Mouse (Mus musculus) layer of hippocampus, adult 8-10 months (tissue): Measurements from ENCODE around the gene Msi2. TPM values are rescaled to one million over a fixed set of nuclear protein-coding genes. Genes with fewer than 3 reads are reported as not detected.

ENCODE experiments used
- DNase-seq, 2 experiments: peaks; one replicate each; pipeline ENCODE4 v3.0.0; 2022; ENCODE audit warnings: low spot score in 2 of 2
- total RNA-seq, 4 experiments: library from RNA; stranded (reverse); gene quantifications; 2 replicates each; pipeline ENCODE4 v1.2.4; 2022

Msi2 gene
- total RNA-seq, 4 experiments from 2014 or later = 102 to 121 (median 109) TPM

- no peak for DNase-seq
These were observed 103.6 kb downstream of the Msi2 start for GRCm38 (mm10) chr11:88614527-88615305.

GRCm38 (mm10) chr11:88613771-88614526, 104.4 kb downstream of the Msi2 start:
- no peak for DNase-seq

GRCm38 (mm10) chr11:88613008-88613407, 105.3 kb downstream of the Msi2 start:
- DNase-seq = no peak

GRCm38 (mm10) chr11:88612141-88612540, 106.2 kb downstream of the Msi2 start:
- DNase-seq = no peak

- DNase-seq = no peak
These were observed 107.5 kb downstream of the Msi2 start for GRCm38 (mm10) chr11:88610809-88611208.

GRCm38 (mm10) chr11:88610112-88610511, 108.2 kb downstream of the Msi2 start:
- no peak for DNase-seq

- DNase-seq = no peak
These were observed 109.7 kb downstream of the Msi2 start for GRCm38 (mm10) chr11:88608584-88608983.

GRCm38 (mm10) chr11:88607725-88608383, 110.5 kb downstream of the Msi2 start:
- peak; percentile 38 to 58 for DNase-seq

GRCm38 (mm10) chr11:88605771-88606170, 112.5 kb downstream of the Msi2 start:
- DNase-seq = no peak

- no peak for DNase-seq
These were observed 113.2 kb downstream of the Msi2 start for GRCm38 (mm10) chr11:88605098-88605525.

GRCm38 (mm10) chr11:88604635-88605034, 113.7 kb downstream of the Msi2 start:
- DNase-seq = no peak

GRCm38 (mm10) chr11:88603366-88603765, 114.9 kb downstream of the Msi2 start:
- no peak for DNase-seq

GRCm38 (mm10) chr11:88602471-88603120, 115.7 kb downstream of the Msi2 start:
- no peak for DNase-seq

- DNase-seq = no peak
These were observed 118.1 kb downstream of the Msi2 start for GRCm38 (mm10) chr11:88600194-88600593.

- DNase-seq = peak; percentile 47 to 53
These were observed 118.8 kb downstream of the Msi2 start for GRCm38 (mm10) chr11:88599332-88600130.

- DNase-seq = no peak
These were observed 119.5 kb downstream of the Msi2 start for GRCm38 (mm10) chr11:88598848-88599175.

GRCm38 (mm10) chr11:88598150-88598847, 120.0 kb downstream of the Msi2 start:
- no peak for DNase-seq

- DNase-seq = no peak
These were observed 122.7 kb downstream of the Msi2 start for GRCm38 (mm10) chr11:88595616-88596015.

- no peak for DNase-seq
These were observed 123.3 kb downstream of the Msi2 start for GRCm38 (mm10) chr11:88594804-88595611.
